Mouse (Mus musculus): ENCODE measurements at regions not wholly inside any gene's neighbourhood (a gene's known extent, or its start where the extent isn't known, plus 50 kb on each side); places are given as distances from the start of the nearest gene placed in this dataset.

DNA sequence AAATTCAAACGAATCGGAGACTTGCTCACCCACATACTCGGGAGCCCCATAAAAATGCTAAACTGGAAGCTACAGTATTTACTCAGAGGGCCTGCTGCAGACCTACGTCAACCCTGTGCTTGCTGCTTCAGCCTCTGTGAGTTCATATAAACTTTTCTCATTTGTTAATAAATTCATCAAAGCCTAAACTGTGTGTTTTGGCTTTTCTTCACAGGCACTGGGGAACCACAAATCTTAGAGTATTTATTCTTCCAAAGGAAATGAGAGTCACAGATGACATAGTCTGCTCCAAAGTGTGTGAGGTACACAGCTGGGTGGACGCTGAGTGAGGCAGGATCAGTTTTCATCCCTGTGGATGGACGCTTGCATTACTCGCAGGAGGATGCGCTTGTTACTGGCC, 108.3 kb upstream of the Kctd3 start:
- H3K4me3 ChIP-seq (ENCODE audit: low read depth, low read length): no peak overlapping the region
- H3K9me3 ChIP-seq (replicated peaks): peaks cover 45% of the 10 kb centered on the region
- no peaks in the 10 kb centered on the region for H3K4me1 ChIP-seq (ENCODE audit: insufficient read depth, low read depth, low read length)
- DNase-seq (ENCODE audit: low spot score) (no peak), ATAC-seq (ENCODE audit: extremely low read depth, insufficient number of reproducible peaks, low FRiP score, poor library complexity, severe bottlenecking) (no peak)
- TF ChIP-seq GATA1 (IDR thresholded peaks at IDR 0.05; ENCODE audit: borderline replicate concordance, low read length): no peak
- no peak for TF ChIP-seq GATA2 (IDR thresholded peaks at IDR 0.05; ENCODE audit: borderline replicate concordance, low read depth, low read length)
- TF ChIP-seq CTCF (IDR thresholded peaks at IDR 0.05; ENCODE audit: low read depth, low read length): no peak
- no peak for TF ChIP-seq POLR2AphosphoS5 (IDR thresholded peaks at IDR 0.05; ENCODE audit: insufficient replicate concordance, low read depth, low read length)
- TF ChIP-seq TAL1 (conservative IDR thresholded peaks at IDR 0.05; ENCODE audit: low read depth, low read length): no peak
- H3K27me3 ChIP-seq (ENCODE audit: insufficient read depth, low read length): no peaks in the 10 kb centered on the region
- H3K36me3 ChIP-seq (replicated peaks): no peaks in the 10 kb centered on the region

DNA sequence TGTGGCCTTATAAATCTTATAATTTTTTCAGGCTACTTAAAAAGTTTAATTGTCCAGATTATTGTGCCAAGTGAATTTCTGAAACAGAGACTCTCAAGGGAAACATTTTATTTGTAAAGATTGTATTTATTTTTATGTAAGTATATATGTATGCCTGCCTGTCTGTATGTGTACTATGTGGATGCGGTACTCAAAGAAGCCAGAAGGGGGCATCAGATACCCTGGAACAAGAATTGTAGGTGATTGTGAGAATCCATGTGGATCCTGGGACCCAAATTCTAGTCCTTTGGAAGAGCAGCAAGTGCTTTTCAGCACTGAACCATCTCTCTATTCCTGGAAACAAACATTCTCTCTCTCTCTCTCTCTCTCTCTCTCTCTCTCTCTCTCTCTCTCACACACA, 107.6 kb upstream of the Kctd3 start:
- ATAC-seq (ENCODE audit: extremely low read depth, insufficient number of reproducible peaks, low FRiP score, poor library complexity, severe bottlenecking): no peak
- Histone ChIP-seq H3K36me3 (replicated peaks) (no peaks in the 10 kb centered on the region), H3K4me1 (ENCODE audit: insufficient read depth, low read depth, low read length) (no peaks in the 10 kb centered on the region), H3K4me3 (ENCODE audit: low read depth, low read length) (no peak overlapping the region), H3K9me3 (replicated peaks) (peaks cover 41% of the 10 kb centered on the region), H3K27me3 (ENCODE audit: insufficient read depth, low read length) (no peaks in the 10 kb centered on the region)
- DNase-seq (ENCODE audit: low spot score): no peak
- TF ChIP-seq POLR2AphosphoS5 (IDR thresholded peaks at IDR 0.05; ENCODE audit: insufficient replicate concordance, low read depth, low read length) (no peak), GATA2 (IDR thresholded peaks at IDR 0.05; ENCODE audit: borderline replicate concordance, low read depth, low read length) (no peak), CTCF (IDR thresholded peaks at IDR 0.05; ENCODE audit: low read depth, low read length) (no peak), GATA1 (IDR thresholded peaks at IDR 0.05; ENCODE audit: borderline replicate concordance, low read length) (no peak), TAL1 (conservative IDR thresholded peaks at IDR 0.05; ENCODE audit: low read depth, low read length) (no peak)

DNA sequence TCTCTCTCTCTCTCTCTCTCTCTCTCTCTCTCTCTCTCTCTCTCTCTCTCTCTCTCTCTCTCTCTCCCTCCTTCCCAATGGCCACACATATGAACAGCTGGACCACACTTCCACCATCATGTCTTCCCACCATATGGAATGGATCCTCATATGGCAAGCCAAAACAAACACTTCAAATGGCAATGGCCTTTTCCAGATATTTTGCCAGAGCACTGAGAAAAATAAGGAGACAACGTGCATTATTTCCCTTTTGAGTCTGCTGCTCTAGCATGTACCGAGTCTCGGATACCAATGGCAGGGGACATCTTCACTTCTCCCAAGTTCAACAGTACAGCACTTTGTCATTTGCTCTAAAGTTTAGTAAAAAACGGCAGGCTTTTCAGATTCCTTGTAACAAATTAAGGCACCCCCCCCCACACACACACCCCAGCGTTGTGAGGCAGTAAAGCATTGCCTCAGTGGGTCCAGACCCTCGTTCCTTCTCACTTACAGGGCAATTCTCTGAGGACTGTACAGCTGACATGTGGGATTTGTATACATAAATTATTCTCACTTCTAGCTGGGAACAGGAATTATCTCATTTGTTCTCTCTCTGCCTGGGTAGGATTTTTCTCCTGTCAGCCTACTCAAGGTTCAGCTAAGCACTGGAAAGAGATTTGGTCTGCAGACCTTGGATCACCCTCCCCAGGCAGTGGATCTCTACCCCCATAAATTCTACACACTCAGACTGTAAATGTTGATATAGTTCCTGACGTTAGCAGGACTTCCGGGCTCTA, 100.8 kb upstream of the Kctd3 start:
- DNase-seq (ENCODE audit: low spot score) (no peak), ATAC-seq (ENCODE audit: extremely low read depth, insufficient number of reproducible peaks, low FRiP score, poor library complexity, severe bottlenecking) (no peak)
- no peaks in the 10 kb centered on the region for H3K4me1 ChIP-seq (ENCODE audit: insufficient read depth, low read depth, low read length)
- no peaks in the 10 kb centered on the region for H3K36me3 ChIP-seq (replicated peaks)
- H3K4me3 ChIP-seq (ENCODE audit: low read depth, low read length): no peak overlapping the region
- H3K27me3 ChIP-seq (ENCODE audit: insufficient read depth, low read length): no peaks in the 10 kb centered on the region
- H3K9me3 ChIP-seq (replicated peaks): peaks cover 31% of the 10 kb centered on the region
- TF ChIP-seq GATA2 (IDR thresholded peaks at IDR 0.05; ENCODE audit: borderline replicate concordance, low read depth, low read length) (no peak), POLR2AphosphoS5 (IDR thresholded peaks at IDR 0.05; ENCODE audit: insufficient replicate concordance, low read depth, low read length) (no peak), GATA1 (IDR thresholded peaks at IDR 0.05; ENCODE audit: borderline replicate concordance, low read length) (no peak), CTCF (IDR thresholded peaks at IDR 0.05; ENCODE audit: low read depth, low read length) (no peak), TAL1 (conservative IDR thresholded peaks at IDR 0.05; ENCODE audit: low read depth, low read length) (no peak)

DNA sequence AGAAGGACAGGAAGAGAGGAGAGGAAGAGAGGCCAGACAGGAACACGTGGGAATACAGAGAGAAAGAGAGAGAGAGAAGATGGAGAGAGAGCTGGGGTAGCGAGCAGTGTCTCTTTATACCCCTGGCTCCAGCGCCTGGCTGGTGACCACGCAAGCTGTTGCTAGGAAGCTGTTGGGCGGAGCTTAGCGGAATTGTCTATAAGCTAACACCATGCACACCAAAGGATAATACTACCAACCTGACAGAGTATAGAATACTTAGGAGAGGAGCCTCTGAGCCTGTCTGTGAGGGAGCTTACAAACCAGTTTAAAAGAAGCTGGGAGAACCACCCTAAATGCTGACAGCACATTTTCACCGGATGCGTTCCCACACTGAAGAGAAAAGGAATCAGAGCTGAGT, 100.2 kb upstream of the Kctd3 start:
- Histone ChIP-seq H3K9me3 (replicated peaks) (peaks cover 29% of the 10 kb centered on the region), H3K4me3 (ENCODE audit: low read depth, low read length) (no peak overlapping the region), H3K4me1 (ENCODE audit: insufficient read depth, low read depth, low read length) (no peaks in the 10 kb centered on the region), H3K27me3 (ENCODE audit: insufficient read depth, low read length) (no peaks in the 10 kb centered on the region), H3K36me3 (replicated peaks) (no peaks in the 10 kb centered on the region)
- ATAC-seq (ENCODE audit: extremely low read depth, insufficient number of reproducible peaks, low FRiP score, poor library complexity, severe bottlenecking) (no peak), DNase-seq (ENCODE audit: low spot score) (no peak)
- TF ChIP-seq GATA2 (IDR thresholded peaks at IDR 0.05; ENCODE audit: borderline replicate concordance, low read depth, low read length) (no peak), GATA1 (IDR thresholded peaks at IDR 0.05; ENCODE audit: borderline replicate concordance, low read length) (no peak), POLR2AphosphoS5 (IDR thresholded peaks at IDR 0.05; ENCODE audit: insufficient replicate concordance, low read depth, low read length) (no peak), CTCF (IDR thresholded peaks at IDR 0.05; ENCODE audit: low read depth, low read length) (no peak)

DNA sequence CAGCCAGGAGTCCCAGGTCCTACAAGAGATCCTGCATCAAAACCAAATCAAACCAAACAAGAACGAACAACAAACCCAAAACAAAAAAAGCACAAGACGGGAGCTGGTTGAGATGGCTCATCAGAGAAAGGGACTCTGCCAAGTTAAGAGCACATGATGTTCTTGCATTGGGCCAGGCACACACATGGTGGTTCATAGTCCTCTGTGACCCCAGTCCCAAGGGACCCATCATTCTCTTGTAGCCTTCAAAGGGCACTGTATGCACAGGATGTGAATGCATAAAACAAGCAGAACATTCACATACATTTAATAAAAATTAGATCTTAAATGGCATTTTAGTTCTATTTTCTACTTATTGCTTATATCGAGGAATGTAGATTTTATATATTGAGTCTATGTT, 99.5 kb upstream of the Kctd3 start:
- TF ChIP-seq TAL1 (conservative IDR thresholded peaks at IDR 0.05; ENCODE audit: low read depth, low read length) (no peak), POLR2AphosphoS5 (IDR thresholded peaks at IDR 0.05; ENCODE audit: insufficient replicate concordance, low read depth, low read length) (no peak), GATA2 (IDR thresholded peaks at IDR 0.05; ENCODE audit: borderline replicate concordance, low read depth, low read length) (no peak), GATA1 (IDR thresholded peaks at IDR 0.05; ENCODE audit: borderline replicate concordance, low read length) (no peak), CTCF (IDR thresholded peaks at IDR 0.05; ENCODE audit: low read depth, low read length) (no peak)
- Histone ChIP-seq H3K27me3 (ENCODE audit: insufficient read depth, low read length) (no peaks in the 10 kb centered on the region), H3K4me1 (ENCODE audit: insufficient read depth, low read depth, low read length) (no peaks in the 10 kb centered on the region), H3K36me3 (replicated peaks) (no peaks in the 10 kb centered on the region), H3K4me3 (ENCODE audit: low read depth, low read length) (no peak overlapping the region), H3K9me3 (replicated peaks) (peaks cover 26% of the 10 kb centered on the region)
- DNase-seq (ENCODE audit: low spot score) (no peak), ATAC-seq (ENCODE audit: extremely low read depth, insufficient number of reproducible peaks, low FRiP score, poor library complexity, severe bottlenecking) (no peak)

DNA sequence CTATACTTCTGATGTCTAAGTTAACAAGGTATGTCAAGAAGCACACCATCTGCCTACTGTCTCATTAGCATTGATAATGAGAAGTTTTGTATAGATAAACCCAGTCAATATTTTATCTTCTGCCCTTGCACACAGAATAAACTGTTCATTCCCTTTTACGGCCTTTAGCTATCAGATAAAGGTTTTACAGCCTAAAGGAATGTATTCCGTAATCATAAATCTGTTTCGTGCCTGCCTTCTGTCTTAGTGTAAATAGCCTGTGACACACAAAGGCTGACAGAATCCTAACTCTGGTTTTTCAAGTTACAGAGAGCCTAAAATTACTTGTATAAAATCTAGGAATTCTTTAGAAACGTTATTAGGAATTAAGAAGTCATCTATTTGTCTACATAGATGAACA, 97.6 kb upstream of the Kctd3 start:
- Histone ChIP-seq H3K27me3 (ENCODE audit: insufficient read depth, low read length) (no peaks in the 10 kb centered on the region), H3K36me3 (replicated peaks) (no peaks in the 10 kb centered on the region), H3K9me3 (replicated peaks) (peaks cover 24% of the 10 kb centered on the region), H3K4me3 (ENCODE audit: low read depth, low read length) (no peak overlapping the region), H3K4me1 (ENCODE audit: insufficient read depth, low read depth, low read length) (no peaks in the 10 kb centered on the region)
- DNase-seq (ENCODE audit: low spot score) (no peak), ATAC-seq (ENCODE audit: extremely low read depth, insufficient number of reproducible peaks, low FRiP score, poor library complexity, severe bottlenecking) (no peak)
- TF ChIP-seq GATA2 (IDR thresholded peaks at IDR 0.05; ENCODE audit: borderline replicate concordance, low read depth, low read length): no peak
- TF ChIP-seq CTCF (IDR thresholded peaks at IDR 0.05; ENCODE audit: low read depth, low read length): no peak
- no peak for TF ChIP-seq GATA1 (IDR thresholded peaks at IDR 0.05; ENCODE audit: borderline replicate concordance, low read length)
- TF ChIP-seq POLR2AphosphoS5 (IDR thresholded peaks at IDR 0.05; ENCODE audit: insufficient replicate concordance, low read depth, low read length): no peak
- TF ChIP-seq TAL1 (conservative IDR thresholded peaks at IDR 0.05; ENCODE audit: low read depth, low read length): no peak
